Mouse (Mus musculus) neural tube, embryonic 13.5 days (tissue): ENCODE measurements around the gene Amhr2. TPM values are rescaled to one million over a fixed set of nuclear protein-coding genes. Genes with fewer than 3 reads are reported as not detected.

Experiments used
- ATAC-seq: fragments of 200-750 bp; cut with Nextera tagmentation; 2 replicates; pipeline ENCODE4 v1.8.0; 2017; ENCODE audit warnings: low read depth, mild to moderate bottlenecking, moderate TSS enrichment, moderate library complexity
- H3K27ac ChIP-seq: fragments of 300-500 bp; sonication (generic); replicated peaks from 2 replicates; pipeline ENCODE4 v1.5.1; 2015; ENCODE audit warnings: moderate library complexity, mild to moderate bottlenecking, inconsistent platforms
- H3K27me3 ChIP-seq: fragments of 300-500 bp; sonication (generic); 2 replicates; pipeline ENCODE4 v1.6.1; 2015; ENCODE audit warnings: mild to moderate bottlenecking, inconsistent platforms
- H3K36me3 ChIP-seq: fragments of 300-500 bp; sonication (generic); 2 replicates; pipeline ENCODE4 v1.6.1; 2015; ENCODE audit warnings: mild to moderate bottlenecking, inconsistent platforms
- H3K4me1 ChIP-seq: fragments of 300-500 bp; sonication (generic); replicated peaks from 2 replicates; pipeline ENCODE4 v1.6.1; 2015; ENCODE audit warnings: inconsistent platforms
- H3K4me2 ChIP-seq: fragments of 300-500 bp; sonication (generic); 2 replicates; pipeline ENCODE4 v1.6.1; 2015; ENCODE audit warnings: inconsistent platforms, mild to moderate bottlenecking, moderate library complexity
- H3K4me3 ChIP-seq: fragments of 300-500 bp; sonication (generic); 2 replicates; pipeline ENCODE4 v1.5.1; 2015; ENCODE audit warnings: mild to moderate bottlenecking, inconsistent platforms
- H3K9ac ChIP-seq: fragments of 300-500 bp; sonication (generic); 2 replicates; pipeline ENCODE4 v1.6.1; 2015; ENCODE audit warnings: moderate library complexity, mild to moderate bottlenecking, inconsistent platforms
- H3K9me3 ChIP-seq: fragments of 300-500 bp; sonication (generic); 2 replicates; pipeline ENCODE4 v1.6.1; 2016; ENCODE audit warnings: inconsistent platforms
- whole genome bisulfite sequencing: fragments of 180-500 bp; shearing (Covaris S2); methylation state at CpG from one replicate; pipeline ENCODE4 v1.1.7; 2015; 5-methylcytosine and 5-hydroxymethylcytosine counted together
- polyA plus RNA-seq: library from polyadenylated mRNA; unstranded; fragments of >200 nt; fragmentation: Nextera tagmentation; extraction: Ambion mirVana; gene quantifications from 2 replicates; pipeline ENCODE4 v1.2.1, GENCODE M21; 2015

The Amhr2 gene
- polyA plus RNA-seq, 1 experiment from 2014 or later: 0.13 TPM

DNA sequence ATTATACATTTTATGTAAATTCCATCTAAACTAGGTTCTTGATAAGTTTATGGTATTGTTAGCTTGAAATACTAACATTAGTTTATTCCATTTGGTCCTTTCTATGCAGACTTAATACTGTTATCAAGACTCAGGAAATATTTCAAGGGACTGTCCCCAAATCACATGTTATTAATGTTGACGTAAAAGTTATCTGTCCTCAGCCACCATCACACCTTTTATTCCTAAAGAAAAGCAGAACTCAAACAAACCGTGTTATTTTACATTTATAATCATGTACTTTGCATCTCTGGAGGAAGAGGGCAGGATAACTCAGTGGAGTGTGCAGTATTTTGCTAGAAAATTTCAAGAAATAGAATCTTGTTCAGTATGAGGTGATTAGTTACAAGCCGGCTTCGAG is 12.0 kb upstream of the Amhr2 start:
- Histone ChIP-seq H3K27ac (no peak overlapping the region), H3K9me3 (no peaks in the 10 kb centered on the region), H3K27me3 (no peaks in the 10 kb centered on the region), H3K4me2 (no peak overlapping the region), H3K4me3 (no peak overlapping the region), H3K4me1 (no peaks in the 10 kb centered on the region), H3K36me3 (peaks cover 82% of the 10 kb centered on the region), H3K9ac (no peak overlapping the region)
- 93% methylated on average over 4 of the region's 4 CpGs for WGBS
- ATAC-seq: no peak

DNA sequence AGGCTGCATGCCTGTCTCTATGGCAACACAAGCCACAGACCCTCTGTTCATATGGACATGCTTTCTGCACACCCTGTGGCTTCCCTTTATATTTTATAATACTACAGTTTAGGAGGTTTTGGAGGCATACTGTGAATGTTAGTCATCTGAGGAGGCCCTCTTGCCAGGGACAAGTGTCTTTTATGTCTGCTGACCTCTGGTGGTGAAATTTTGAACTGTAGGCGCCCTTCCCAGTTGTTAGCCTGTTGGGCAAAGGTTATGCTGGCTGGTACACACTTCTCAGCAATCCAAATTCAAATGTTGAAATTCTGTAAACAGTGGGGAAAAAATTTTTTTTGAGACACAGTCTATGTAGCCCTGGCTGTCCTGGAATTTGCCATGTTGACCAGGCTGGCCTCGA is 2.7 kb upstream of the Amhr2 start:
- H3K4me3 ChIP-seq: no peak overlapping the region
- no peak for ATAC-seq
- no peaks in the 10 kb centered on the region for H3K9me3 ChIP-seq
- H3K27ac ChIP-seq: no peak overlapping the region
- H3K4me2 ChIP-seq: no peak overlapping the region
- H3K36me3 ChIP-seq: peaks cover 6% of the 10 kb centered on the region
- no peak overlapping the region for H3K9ac ChIP-seq
- WGBS: 48% methylated on average over 2 of the region's 2 CpGs
- no peaks in the 10 kb centered on the region for H3K4me1 ChIP-seq
- H3K27me3 ChIP-seq: no peaks in the 10 kb centered on the region

DNA sequence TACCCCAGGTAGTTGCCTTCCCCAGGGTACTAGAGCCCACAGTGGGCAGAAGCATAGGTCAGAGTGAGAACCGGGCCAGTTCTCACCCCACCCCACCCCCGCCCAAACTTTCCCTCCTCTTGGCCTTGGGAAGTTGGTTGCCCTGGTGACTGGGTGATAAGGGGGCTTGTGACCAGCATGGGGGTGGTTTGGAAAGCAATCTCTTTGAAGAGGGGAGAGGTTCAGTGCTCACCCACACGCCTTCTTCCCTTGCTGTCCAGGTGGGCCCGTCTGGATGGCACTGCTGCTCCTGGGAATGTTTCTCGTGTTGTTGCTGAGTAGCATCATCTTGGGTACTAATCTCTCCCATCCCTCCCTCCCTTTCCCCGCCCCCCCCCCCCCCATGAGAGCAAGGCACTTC is 1.3 kb downstream of the Amhr2 start:
- no peak overlapping the region for H3K4me2 ChIP-seq
- no peak for ATAC-seq
- no peaks in the 10 kb centered on the region for H3K4me1 ChIP-seq
- no peak overlapping the region for H3K4me3 ChIP-seq
- no peaks in the 10 kb centered on the region for H3K36me3 ChIP-seq
- H3K9me3 ChIP-seq: no peaks in the 10 kb centered on the region
- H3K27ac ChIP-seq: no peak overlapping the region
- 71% methylated on average over 5 of the region's 6 CpGs for WGBS
- H3K9ac ChIP-seq: no peak overlapping the region
- no peaks in the 10 kb centered on the region for H3K27me3 ChIP-seq

DNA sequence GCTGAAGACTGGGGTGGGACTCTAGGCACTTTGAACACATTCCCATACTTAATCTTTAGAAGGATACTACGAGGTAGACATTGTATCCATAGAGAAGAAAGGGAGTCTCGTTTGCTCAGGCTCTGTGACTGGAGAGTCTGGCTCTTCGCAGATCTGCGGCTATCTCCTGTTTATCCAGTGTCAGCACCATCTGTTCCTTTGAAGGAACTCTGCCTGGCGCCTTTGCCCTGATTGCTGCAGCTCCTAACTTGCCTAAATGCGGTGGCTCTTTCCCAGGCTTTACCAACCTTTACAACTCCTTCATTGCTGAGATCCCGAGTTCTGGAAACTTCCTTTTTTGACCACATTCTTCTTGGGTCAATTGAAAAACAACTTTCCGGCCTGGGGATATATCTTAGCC is 4.2 kb downstream of the Amhr2 start:
- Histone ChIP-seq H3K27ac (no peak overlapping the region), H3K4me1 (no peaks in the 10 kb centered on the region), H3K36me3 (no peaks in the 10 kb centered on the region), H3K9me3 (no peaks in the 10 kb centered on the region), H3K27me3 (no peaks in the 10 kb centered on the region), H3K4me3 (no peak overlapping the region), H3K9ac (no peak overlapping the region), H3K4me2 (no peak overlapping the region)
- 73% methylated on average over 8 of the region's 8 CpGs for WGBS
- no peak for ATAC-seq

DNA sequence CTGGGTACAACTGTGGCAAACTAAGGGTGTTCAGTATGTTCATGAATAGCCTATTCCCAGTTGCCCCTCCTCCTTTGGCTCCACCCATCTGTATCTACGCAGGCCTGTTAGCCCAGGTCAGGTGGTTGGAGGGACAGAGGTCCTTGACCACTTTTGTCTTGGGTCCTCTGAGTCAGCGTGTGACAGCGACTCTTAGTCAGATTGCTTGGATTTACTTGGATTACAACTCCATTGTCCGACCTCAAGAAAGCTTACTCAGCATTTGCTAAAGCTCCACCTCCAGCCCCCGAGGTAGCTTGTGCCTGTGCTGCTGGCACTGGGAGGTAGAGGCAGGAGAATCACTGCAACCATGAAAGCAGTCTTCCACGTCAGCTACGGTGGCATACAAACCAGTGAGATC is 5.8 kb downstream of the Amhr2 start:
- Histone ChIP-seq H3K4me2 (no peak overlapping the region), H3K27me3 (no peaks in the 10 kb centered on the region), H3K9ac (no peak overlapping the region), H3K9me3 (no peaks in the 10 kb centered on the region), H3K4me1 (no peaks in the 10 kb centered on the region), H3K4me3 (no peak overlapping the region), H3K27ac (no peak overlapping the region), H3K36me3 (no peaks in the 10 kb centered on the region)
- ATAC-seq: no peak
- WGBS: 39% methylated on average over 7 of the region's 7 CpGs

DNA sequence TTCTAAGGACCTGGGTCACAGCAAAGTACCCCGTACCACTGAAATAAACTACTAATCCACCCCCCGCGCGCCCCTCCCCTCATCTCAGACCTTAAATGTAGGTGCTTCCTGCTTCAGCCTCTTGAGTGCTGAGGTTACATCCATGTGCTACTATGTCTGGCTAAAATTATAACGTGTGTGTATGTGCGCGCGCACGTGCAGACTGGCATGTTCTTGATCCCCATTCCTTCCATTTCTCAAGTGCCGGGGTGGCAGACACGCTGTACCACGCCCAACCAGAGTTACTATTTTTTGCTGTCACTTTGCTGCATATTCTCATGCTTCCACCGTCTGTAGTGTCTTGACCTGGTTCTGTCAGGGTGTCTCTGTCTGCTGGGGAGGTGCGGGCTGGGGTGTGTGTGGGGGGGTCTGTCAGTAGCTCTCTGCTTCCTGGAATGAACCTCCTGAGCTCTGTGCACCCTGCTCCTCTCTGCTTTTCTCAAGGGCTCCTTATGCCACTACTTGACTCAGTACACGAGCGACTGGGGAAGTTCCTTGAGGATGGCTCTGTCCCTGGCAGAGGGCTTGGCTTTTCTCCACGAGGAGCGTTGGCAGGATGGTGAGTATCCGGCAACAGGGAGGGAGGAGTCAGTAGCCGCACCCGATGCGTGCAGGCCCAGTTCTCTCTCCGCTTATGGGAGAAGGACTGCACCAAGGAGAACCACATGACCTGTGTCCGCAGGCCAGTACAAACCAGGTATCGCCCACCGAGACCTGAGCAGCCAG is 6.7 kb downstream of the Amhr2 start:
- Histone ChIP-seq H3K4me2 (no peak overlapping the region), H3K9me3 (no peaks in the 10 kb centered on the region), H3K4me1 (no peaks in the 10 kb centered on the region), H3K27ac (no peak overlapping the region), H3K36me3 (no peaks in the 10 kb centered on the region), H3K9ac (no peak overlapping the region), H3K27me3 (no peaks in the 10 kb centered on the region), H3K4me3 (no peak overlapping the region)
- no peak for ATAC-seq
- 82% methylated on average over 26 of the region's 26 CpGs for WGBS

DNA sequence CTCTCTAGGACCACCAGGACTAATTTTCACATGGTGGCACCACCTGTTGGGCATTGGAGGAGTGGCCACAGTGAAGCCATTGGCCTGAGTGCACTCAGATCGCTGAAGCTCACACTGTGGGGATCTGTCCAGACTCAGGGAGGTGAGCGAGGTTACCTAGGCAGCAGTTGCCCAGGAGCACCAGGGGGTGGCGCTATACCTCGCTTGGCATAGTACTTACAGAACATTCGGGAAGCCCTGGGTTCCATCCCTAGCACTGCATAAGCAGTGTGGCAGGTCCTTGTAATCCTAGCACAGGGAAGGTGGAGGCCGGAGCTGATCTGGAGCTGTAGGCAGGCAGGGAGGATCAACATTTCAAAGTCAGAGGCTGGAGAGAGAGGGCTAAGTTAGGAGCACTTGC is 10.8 kb downstream of the Amhr2 start:
- Histone ChIP-seq H3K4me2 (no peak overlapping the region), H3K9ac (no peak overlapping the region), H3K27ac (no peak overlapping the region), H3K4me1 (peaks cover 22% of the 10 kb centered on the region), H3K4me3 (no peak overlapping the region), H3K27me3 (no peaks in the 10 kb centered on the region), H3K36me3 (no peaks in the 10 kb centered on the region), H3K9me3 (no peaks in the 10 kb centered on the region)
- no peak for ATAC-seq
- WGBS: 36% methylated on average over 6 of the region's 6 CpGs

DNA sequence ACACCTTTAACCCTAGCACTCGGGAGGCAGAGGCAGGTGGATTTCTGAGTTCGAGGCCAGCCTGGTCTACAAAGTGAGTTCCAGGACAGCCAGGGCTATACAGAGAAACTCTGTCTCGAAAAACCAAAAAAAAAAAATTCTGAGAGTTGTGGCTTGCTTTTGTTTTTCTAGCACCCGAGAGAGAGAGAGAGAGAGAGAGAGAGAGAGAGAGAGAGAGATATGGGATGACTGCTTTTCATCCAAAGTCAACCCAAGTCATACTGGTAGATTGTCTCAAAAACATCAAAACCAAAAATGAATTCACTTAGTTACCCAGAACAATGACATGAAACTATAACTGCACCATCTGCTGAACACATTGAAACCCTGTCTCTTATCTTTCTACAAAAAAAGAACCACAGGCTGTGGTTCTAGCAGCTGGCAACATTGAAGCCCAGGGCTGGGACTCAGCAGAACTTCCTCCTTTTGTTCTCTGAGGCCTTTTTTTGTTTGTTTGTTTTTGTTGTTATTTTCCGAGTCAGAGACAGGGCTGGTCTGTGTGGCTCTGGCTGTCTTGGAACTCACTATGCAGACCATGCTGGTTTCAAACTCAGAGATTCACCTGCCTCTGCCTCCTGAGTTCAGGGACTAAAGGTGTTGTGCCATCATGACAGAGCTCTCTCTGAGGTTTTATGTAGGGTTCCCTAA is 13.0 kb downstream of the Amhr2 start:
- H3K9me3 ChIP-seq: no peaks in the 10 kb centered on the region
- WGBS: 73% methylated on average over 5 of the region's 5 CpGs

DNA sequence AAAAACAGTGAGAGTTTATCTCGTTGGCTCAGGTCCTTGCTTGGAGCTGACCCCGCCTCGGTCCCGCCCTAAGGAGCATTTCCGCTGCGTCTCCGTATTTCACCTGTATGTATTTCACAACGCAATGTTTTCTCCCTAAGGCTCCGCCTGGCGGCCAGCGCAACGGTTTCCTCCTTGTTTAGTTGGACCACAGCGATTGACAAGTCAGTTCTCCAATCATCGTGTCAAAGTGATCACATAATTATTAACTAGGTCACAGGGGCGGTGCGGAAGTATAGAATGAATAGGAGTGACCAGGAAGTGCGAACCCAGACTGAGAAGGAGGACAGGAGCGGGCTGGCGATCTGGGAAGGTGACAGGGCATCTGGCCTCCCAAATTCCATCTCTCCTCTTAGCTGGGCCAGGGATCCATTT is 13.7 kb downstream of the Amhr2 start, which contains the start of gene Prr13:
TSS of gene Prr13 (plus strand) at position 125 of the 414 bp plus-strand sequence.
- Histone ChIP-seq H3K9me3 (no peaks in the 10 kb centered on the region), H3K4me2 (peak within 1 kb of the TSS; percentile 65), H3K27me3 (no peaks in the 10 kb centered on the region), H3K4me1 (peaks cover 26% of the 10 kb centered on the region), H3K36me3 (peaks cover 11% of the 10 kb centered on the region; the same call in 1 of the 2 replicates), H3K9ac (peak within 1 kb of the TSS; percentile 64), H3K4me3 (peak within 1 kb of the TSS; percentile 46), H3K27ac (0 out of 2 replicates have a peak within 1 kb of the TSS, but pooled peaks have one; percentile 9)
- ATAC-seq: peak; percentile 86
- WGBS: under 1% methylated on average over 19 of the region's 19 CpGs

More for the DNA sequence above, 13.0 kb downstream of the Amhr2 start:
- no peaks in the 10 kb centered on the region for H3K27me3 ChIP-seq
- peak overlapping the region; percentile 65 for H3K4me2 ChIP-seq
- H3K4me1 ChIP-seq: peaks cover 26% of the 10 kb centered on the region
- H3K27ac ChIP-seq: 0 out of 2 replicates have a peak overlapping the region, but pooled peaks have one; percentile 9
- peak overlapping the region; percentile 46 for H3K4me3 ChIP-seq
- no peak for ATAC-seq
- H3K9ac ChIP-seq: peak overlapping the region; percentile 64
- peaks cover 8% of the 10 kb centered on the region; the same call in 1 of the 2 replicates for H3K36me3 ChIP-seq

DNA sequence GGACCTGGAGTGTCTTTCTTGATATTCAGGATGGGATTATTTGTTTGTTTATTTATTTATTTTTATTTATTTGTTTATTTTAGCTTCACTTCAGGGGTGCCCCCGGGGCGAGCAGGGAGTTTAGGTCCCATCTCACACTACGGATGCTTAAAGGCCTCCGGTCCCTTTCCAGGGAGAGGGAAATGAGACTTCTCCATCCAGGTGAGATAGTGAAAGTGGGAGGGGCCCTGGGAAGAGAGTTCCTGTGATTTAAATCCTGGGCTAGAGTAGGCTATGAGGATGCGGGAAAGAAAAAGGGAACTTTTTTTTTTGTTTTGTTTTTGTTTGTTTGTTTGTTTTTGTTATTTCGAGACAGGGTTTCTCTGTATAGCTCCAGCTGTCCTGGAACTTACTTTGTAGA is 14.2 kb downstream of the Amhr2 start:
- no peak overlapping the region for H3K27ac ChIP-seq
- no peaks in the 10 kb centered on the region for H3K27me3 ChIP-seq
- peaks cover 11% of the 10 kb centered on the region; the same call in 1 of the 2 replicates for H3K36me3 ChIP-seq
- ATAC-seq: no peak
- 37% methylated on average over 6 of the region's 6 CpGs for WGBS
- no peaks in the 10 kb centered on the region for H3K9me3 ChIP-seq
- peak overlapping the region; percentile 46 for H3K4me3 ChIP-seq
- H3K9ac ChIP-seq: peak overlapping the region; percentile 64
- peak overlapping the region; percentile 65 for H3K4me2 ChIP-seq
- peaks cover 26% of the 10 kb centered on the region for H3K4me1 ChIP-seq

DNA sequence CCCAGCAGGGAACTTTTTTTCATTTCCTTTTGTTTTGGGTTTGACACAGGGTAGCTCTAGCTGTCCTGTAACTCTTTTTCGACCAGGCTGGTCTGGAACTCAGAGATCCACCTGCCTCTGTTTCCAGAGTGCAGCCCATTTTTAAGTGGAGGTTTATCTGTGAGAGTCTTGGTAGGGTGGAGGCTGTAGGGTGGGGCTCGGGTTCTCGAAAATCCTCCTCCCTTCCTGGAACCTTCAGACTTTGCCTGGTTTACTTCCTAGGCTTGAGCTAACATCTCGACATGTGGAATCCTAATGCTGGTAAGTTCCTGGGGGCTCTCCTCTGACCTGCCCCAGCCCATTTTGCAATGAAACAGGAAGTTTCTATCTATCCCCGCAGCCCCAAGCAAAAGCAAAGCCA is 14.7 kb downstream of the Amhr2 start:
- Histone ChIP-seq H3K27me3 (no peaks in the 10 kb centered on the region), H3K4me2 (peak overlapping the region; percentile 65), H3K36me3 (peaks cover 11% of the 10 kb centered on the region; the same call in 1 of the 2 replicates), H3K27ac (no peak overlapping the region), H3K9ac (peak overlapping the region; percentile 47; the same call in 1 of the 2 replicates), H3K4me3 (peak overlapping the region; percentile 46), H3K4me1 (peaks cover 26% of the 10 kb centered on the region), H3K9me3 (no peaks in the 10 kb centered on the region)
- WGBS: 79% methylated on average over 5 of the region's 5 CpGs
- ATAC-seq: no peak

DNA sequence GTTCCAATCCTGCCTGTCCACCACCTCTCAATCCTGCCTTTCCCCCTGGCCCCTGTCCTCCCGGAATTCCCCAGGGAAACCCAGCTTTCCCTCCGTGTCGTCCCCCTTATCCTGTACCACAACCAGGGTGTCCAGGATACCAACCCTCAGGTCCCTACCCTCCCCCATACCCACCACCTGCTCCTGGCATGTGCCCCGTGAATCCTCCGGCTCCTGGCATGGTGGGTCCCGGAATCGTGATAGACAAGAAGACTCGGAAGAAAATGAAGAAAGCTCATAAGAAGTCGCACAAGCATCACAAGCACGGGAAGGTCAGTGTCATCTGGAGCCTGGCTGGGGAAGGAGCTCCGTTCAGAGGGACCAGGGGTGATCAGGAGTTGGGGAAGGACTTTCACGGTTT is 15.2 kb downstream of the Amhr2 start:
- H3K36me3 ChIP-seq: peaks cover 11% of the 10 kb centered on the region; the same call in 1 of the 2 replicates

More for the DNA sequence above, 15.2 kb downstream of the Amhr2 start:
- no peaks in the 10 kb centered on the region for H3K27me3 ChIP-seq
- 0 out of 2 replicates have a peak overlapping the region, but pooled peaks have one; percentile 41 for H3K9ac ChIP-seq
- H3K4me2 ChIP-seq: 0 out of 2 replicates have a peak overlapping the region, but pooled peaks have one; percentile 5
- no peak overlapping the region for H3K4me3 ChIP-seq
- no peaks in the 10 kb centered on the region for H3K9me3 ChIP-seq
- ATAC-seq: no peak
- no peak overlapping the region for H3K27ac ChIP-seq
- WGBS: 79% methylated on average over 12 of the region's 12 CpGs
- peaks cover 26% of the 10 kb centered on the region for H3K4me1 ChIP-seq
